Mouse (Mus musculus): ENCODE results near the gene Carmil1. TPM values are rescaled to one million over a fixed set of nuclear protein-coding genes. Genes with fewer than 3 reads are reported as not detected.

Carmil1 gene
- polyA plus RNA-seq, 1 experiment from 2014 or later = 37.2 TPM

DNA sequence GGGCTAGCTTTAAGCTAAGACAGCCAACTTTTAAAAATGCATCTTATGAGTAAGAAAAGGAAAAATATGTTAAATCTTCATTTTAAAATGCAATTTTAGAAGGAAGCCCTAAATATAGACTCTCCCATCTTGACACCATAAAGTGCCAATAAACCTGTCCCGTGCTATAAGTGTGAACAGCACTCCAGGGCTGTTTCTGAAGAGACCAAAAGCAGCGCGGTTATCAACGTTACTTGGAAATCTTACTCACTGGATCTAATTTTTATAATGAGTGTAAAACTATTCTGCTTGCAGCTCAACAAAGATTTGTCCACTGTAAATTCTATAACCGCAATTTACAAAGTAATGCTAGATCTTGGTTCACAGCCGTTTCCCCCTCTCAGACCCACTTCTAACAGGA is 232.0 kb downstream of the Carmil1 start:
- H3K9me3 ChIP-seq = no peaks in the 10 kb centered on the region
- no peak for ATAC-seq (ENCODE audit: insufficient read depth, low FRiP score, low read depth)
- H3K36me3 ChIP-seq = no peaks in the 10 kb centered on the region
- no peak overlapping the region for H3K27ac ChIP-seq
- H3K4me2 ChIP-seq = no peak overlapping the region
- no peaks in the 10 kb centered on the region for H3K4me1 ChIP-seq
- H3K27me3 ChIP-seq (replicated peaks) = no peaks in the 10 kb centered on the region
- WGBS = 94% methylated on average over 6 of the region's 6 CpGs
- no peak overlapping the region for H3K9ac ChIP-seq
- H3K4me3 ChIP-seq (replicated peaks) = no peak overlapping the region

DNA sequence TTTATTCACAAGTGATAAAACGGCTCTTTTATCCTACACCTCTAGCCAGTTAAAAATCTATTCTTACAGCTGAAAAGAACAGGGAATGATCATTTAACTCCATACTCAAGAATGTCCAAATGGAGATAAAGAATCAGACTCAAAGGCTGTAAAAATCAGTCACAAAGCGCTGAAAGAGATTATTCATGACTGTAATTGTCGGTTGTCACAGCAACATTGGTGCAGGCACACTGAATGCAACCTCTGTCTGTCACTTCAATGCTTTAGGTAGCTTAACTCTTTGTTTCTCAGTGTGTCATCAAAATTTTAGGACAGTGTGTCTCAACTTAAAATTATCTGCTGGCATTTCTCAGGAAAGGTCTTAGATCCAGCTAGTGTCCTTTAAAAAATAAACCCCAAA is 235.3 kb downstream of the Carmil1 start:
- peaks cover 3% of the 10 kb centered on the region; the same call in 1 of the 2 replicates for H3K36me3 ChIP-seq
- ATAC-seq (ENCODE audit: insufficient read depth, low FRiP score, low read depth) = no peak
- H3K4me2 ChIP-seq = no peak overlapping the region
- H3K4me1 ChIP-seq = no peaks in the 10 kb centered on the region
- H3K27me3 ChIP-seq (replicated peaks) = no peaks in the 10 kb centered on the region
- H3K27ac ChIP-seq = no peak overlapping the region
- 64% methylated on average over 3 of the region's 3 CpGs for WGBS
- H3K9ac ChIP-seq = no peak overlapping the region
- H3K9me3 ChIP-seq = no peaks in the 10 kb centered on the region
- H3K4me3 ChIP-seq (replicated peaks) = no peak overlapping the region

DNA sequence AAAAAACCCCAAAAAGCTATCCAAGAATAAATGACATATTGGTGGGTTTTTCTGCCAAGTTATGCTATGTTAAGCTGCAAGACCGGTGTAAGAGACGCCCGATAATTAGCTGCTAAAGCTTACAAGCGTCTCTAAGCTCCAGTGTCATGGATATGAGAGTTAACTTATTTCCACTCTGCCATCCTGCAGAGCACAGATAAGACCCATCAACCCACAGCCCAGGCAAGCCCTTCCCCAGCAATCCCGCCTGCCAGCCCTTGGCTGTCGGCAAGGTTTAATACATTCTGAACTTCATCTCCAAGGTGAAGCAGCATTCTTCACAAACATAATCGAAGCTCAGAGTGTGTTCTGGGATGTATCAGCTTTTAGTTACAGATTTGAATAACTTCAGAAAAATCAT is 240.4 kb downstream of the Carmil1 start:
- 85% methylated on average over 7 of the region's 7 CpGs for WGBS
- Histone ChIP-seq H3K27ac (no peak overlapping the region), H3K4me1 (no peaks in the 10 kb centered on the region), H3K27me3 (replicated peaks) (no peaks in the 10 kb centered on the region), H3K9ac (no peak overlapping the region), H3K4me3 (replicated peaks) (no peak overlapping the region), H3K9me3 (no peaks in the 10 kb centered on the region), H3K36me3 (peaks cover 8% of the 10 kb centered on the region; the same call in 1 of the 2 replicates), H3K4me2 (no peak overlapping the region)
- ATAC-seq (ENCODE audit: insufficient read depth, low FRiP score, low read depth) = no peak

DNA sequence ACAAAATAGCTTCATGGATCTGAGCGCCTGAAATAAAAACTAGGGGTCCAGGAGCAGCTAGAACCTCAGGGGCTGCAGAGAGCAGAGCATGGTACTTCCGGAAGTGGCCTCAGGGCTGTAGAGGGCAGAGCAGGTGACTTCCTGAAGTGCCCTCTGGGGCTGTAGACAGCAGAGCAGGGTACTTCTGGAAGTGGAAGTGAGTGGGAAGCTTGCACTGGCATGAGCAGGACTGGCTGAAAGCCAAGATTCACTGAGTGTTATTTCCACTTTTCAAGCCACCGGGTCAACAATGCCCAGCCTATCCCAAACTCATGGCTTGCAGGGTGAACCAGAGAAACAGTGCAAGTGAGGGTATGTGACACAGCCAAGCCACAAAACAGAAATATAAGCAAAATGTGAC is 243.1 kb downstream of the Carmil1 start:
- Histone ChIP-seq H3K9me3 (no peaks in the 10 kb centered on the region), H3K9ac (no peak overlapping the region), H3K4me1 (no peaks in the 10 kb centered on the region), H3K4me3 (replicated peaks) (no peak overlapping the region), H3K4me2 (no peak overlapping the region), H3K27me3 (replicated peaks) (no peaks in the 10 kb centered on the region), H3K36me3 (peaks cover 8% of the 10 kb centered on the region; the same call in 1 of the 2 replicates), H3K27ac (no peak overlapping the region)
- 78% methylated on average over 3 of the region's 3 CpGs for WGBS
- ATAC-seq (ENCODE audit: insufficient read depth, low FRiP score, low read depth) = no peak

DNA sequence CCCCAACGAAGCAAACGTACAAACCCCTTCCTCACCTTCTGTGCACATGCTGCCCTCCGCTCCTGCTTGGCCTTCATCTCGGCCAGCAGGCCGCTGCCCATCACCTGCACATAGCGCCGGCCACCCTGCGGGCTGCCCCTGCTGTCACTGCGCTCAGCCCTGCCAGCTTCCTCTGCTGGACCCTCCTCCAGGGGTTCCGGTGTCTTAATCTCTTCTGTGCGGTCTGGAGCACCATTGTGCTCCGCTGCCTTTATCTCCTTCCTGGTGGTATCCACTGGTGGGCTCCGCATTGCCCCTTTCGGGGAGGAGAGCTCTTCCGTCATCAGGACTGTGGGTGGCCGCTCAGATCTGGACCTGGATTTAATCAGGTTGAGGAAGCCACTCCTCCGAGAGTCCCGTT is 244.4 kb downstream of the Carmil1 start:
- H3K4me2 ChIP-seq = no peak overlapping the region
- no peak overlapping the region for H3K27ac ChIP-seq
- WGBS = 80% methylated on average over 18 of the region's 18 CpGs

DNA sequence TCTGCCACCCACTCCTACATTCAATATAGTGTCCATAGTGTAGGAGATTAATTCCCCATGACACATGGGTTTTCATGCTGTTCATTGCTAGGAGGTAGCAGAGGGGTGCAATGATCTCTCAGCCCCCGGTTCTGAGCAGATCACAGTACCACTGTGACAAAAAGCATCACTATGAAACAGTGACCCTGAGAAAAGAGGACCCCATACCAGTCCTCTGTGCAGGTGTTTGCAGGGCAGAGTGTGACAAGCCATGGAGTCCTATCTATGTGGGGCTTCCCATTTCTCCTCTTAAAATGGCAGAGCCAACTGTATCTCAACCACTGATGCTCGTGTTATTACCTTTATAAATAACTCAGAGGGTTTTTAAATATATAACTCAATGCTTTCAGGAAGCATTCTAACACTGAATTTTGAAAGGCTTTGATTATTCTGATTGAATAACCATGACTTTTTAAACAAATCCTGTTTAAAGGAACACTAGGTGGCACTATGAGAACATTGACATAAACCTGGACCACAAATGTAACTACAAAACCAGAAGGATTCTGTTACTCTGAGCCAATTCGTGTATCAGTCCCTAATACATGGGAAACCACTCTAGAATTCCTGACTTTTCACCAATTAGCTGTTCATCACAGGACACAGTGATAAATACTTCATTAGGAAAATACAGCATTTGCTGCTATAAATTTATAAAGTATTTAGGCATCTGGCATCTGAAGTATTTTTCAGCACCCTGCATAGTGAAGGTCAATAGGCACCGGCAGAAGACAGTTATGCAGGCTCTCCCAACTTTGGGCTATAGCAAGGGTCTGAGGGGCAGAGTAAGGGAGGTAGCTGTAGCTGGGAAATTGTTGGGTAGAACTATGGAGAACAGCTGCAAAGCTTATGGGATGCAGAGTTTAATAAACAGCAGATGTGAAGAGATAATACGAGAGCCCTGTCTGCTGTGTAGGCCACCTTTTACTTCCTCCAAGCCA is 253.1 kb downstream of the Carmil1 start:
- H3K9me3 ChIP-seq = no peaks in the 10 kb centered on the region
- WGBS = 65% methylated on average over 5 of the region's 5 CpGs
- ATAC-seq (ENCODE audit: insufficient read depth, low FRiP score, low read depth) = no peak
- no peak overlapping the region for H3K4me2 ChIP-seq
- no peak overlapping the region for H3K4me3 ChIP-seq (replicated peaks)
- H3K27me3 ChIP-seq (replicated peaks) = no peaks in the 10 kb centered on the region
- H3K36me3 ChIP-seq = no peaks in the 10 kb centered on the region
- no peak overlapping the region for H3K9ac ChIP-seq
- no peak overlapping the region for H3K27ac ChIP-seq
- H3K4me1 ChIP-seq = no peaks in the 10 kb centered on the region

More for the DNA sequence above, 244.4 kb downstream of the Carmil1 start:
- Histone ChIP-seq H3K4me1 (no peaks in the 10 kb centered on the region), H3K9ac (no peak overlapping the region), H3K36me3 (0 out of 2 replicates have a peak, but pooled peaks cover 5% of the 10 kb centered on the region), H3K27me3 (replicated peaks) (no peaks in the 10 kb centered on the region), H3K4me3 (replicated peaks) (no peak overlapping the region), H3K9me3 (no peaks in the 10 kb centered on the region)
- ATAC-seq (ENCODE audit: insufficient read depth, low FRiP score, low read depth) = no peak

DNA sequence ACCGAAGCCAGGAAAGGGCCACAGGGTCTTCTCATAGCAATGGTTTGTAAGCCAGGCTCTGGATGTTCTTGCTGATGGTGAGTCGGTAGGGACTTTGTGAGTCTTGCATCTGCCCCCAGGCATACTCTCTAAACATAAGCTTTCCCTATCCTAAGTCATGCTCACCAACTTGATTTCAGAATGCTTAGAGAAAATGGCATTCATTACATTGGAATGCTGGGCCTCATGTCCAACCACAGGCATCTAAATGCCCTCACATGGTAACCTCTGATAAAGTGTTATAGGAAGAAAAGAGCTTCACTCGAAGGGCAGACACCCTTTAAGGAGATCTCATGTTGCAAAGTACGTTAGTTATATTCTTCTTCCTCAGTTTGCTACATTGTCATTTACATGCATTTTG is 262.1 kb downstream of the Carmil1 start:
- no peak overlapping the region for H3K4me3 ChIP-seq (replicated peaks)
- H3K27ac ChIP-seq = no peak overlapping the region
- WGBS = 85% methylated on average over 4 of the region's 4 CpGs
- H3K4me1 ChIP-seq = no peaks in the 10 kb centered on the region
- H3K27me3 ChIP-seq (replicated peaks) = no peaks in the 10 kb centered on the region
- no peak overlapping the region for H3K4me2 ChIP-seq
- no peaks in the 10 kb centered on the region for H3K36me3 ChIP-seq
- no peak for ATAC-seq (ENCODE audit: insufficient read depth, low FRiP score, low read depth)
- H3K9ac ChIP-seq = no peak overlapping the region
- no peaks in the 10 kb centered on the region for H3K9me3 ChIP-seq

DNA sequence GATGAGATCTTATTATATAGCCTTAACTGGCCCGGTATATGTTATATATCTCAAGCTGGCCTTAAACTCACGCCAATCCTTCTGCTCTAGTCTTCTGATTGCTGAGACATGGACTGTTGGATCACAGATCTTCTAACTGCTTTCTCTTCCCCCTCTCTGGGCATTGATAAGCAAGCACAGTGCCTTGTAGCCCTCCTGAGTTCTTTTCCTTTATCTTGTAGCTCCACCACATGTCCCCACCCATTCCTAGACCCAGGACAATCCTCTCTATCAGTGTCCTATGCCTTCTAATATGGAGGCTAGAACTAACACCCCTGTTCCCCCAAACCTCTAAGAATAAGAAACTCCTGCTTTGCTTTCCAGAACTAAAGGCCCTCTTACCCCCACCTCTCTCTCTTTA is 275.1 kb downstream of the Carmil1 start:
- 84% methylated on average over 2 of the region's 2 CpGs for WGBS
- no peaks in the 10 kb centered on the region for H3K4me1 ChIP-seq

DNA sequence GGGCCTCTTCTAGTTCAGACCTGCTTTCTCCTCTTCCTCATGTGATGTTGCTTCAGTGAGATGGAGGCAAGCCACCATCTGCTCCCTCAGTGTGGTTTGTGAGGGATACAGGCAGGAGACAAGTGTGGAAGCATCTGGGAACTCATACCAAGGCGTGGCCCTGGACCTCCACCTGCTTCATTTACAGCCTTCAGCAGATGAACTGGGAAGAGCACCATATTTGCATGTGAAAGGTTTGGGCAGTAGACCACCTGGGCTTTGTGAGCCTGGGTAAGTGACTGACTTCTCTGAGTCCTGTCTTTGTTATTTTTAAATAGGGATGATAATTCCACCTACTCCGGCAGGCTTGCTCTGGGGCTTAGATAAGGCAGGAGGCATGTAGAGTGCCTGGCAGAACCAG is 278.8 kb downstream of the Carmil1 start:
- no peak overlapping the region for H3K4me2 ChIP-seq
- H3K9me3 ChIP-seq = no peaks in the 10 kb centered on the region
- H3K27me3 ChIP-seq (replicated peaks) = no peaks in the 10 kb centered on the region
- no peak overlapping the region for H3K27ac ChIP-seq
- H3K4me1 ChIP-seq = no peaks in the 10 kb centered on the region
- 60% methylated on average over 2 of the region's 2 CpGs for WGBS
- H3K9ac ChIP-seq = no peak overlapping the region
- H3K36me3 ChIP-seq = no peaks in the 10 kb centered on the region
- no peak overlapping the region for H3K4me3 ChIP-seq (replicated peaks)
- ATAC-seq (ENCODE audit: insufficient read depth, low FRiP score, low read depth) = no peak

More for the DNA sequence above, 275.1 kb downstream of the Carmil1 start:
- no peak overlapping the region for H3K4me3 ChIP-seq (replicated peaks)
- H3K36me3 ChIP-seq = no peaks in the 10 kb centered on the region
- no peaks in the 10 kb centered on the region for H3K27me3 ChIP-seq (replicated peaks)
- ATAC-seq (ENCODE audit: insufficient read depth, low FRiP score, low read depth) = no peak
- H3K9me3 ChIP-seq = no peaks in the 10 kb centered on the region
- no peak overlapping the region for H3K9ac ChIP-seq
- no peak overlapping the region for H3K27ac ChIP-seq
- no peak overlapping the region for H3K4me2 ChIP-seq

DNA sequence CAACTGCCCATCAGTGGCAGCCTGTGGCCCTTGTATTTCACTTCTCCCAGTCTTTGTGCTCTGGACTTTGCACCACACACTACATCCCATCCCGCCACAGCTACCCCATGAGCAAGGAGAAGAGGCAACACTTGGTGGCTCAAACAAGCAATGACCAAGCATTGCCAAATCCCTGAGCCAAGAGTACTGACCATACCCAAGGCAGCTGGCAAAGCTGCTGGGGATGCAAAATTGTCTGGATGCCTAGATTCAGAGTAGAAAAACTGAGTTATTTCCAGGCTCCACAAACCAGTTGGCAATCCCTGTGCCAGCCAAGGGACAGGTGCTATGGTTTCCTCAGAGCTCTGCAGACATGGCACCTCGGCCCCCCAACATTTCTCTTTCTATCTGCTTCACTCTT is 279.5 kb downstream of the Carmil1 start:
- Histone ChIP-seq H3K4me3 (replicated peaks) (no peak overlapping the region), H3K27me3 (replicated peaks) (no peaks in the 10 kb centered on the region), H3K4me1 (no peaks in the 10 kb centered on the region), H3K9me3 (no peaks in the 10 kb centered on the region), H3K4me2 (no peak overlapping the region), H3K27ac (no peak overlapping the region), H3K36me3 (no peaks in the 10 kb centered on the region), H3K9ac (no peak overlapping the region)
- ATAC-seq (ENCODE audit: insufficient read depth, low FRiP score, low read depth) = no peak
- WGBS = 72% methylated on average over 2 of the region's 2 CpGs

DNA sequence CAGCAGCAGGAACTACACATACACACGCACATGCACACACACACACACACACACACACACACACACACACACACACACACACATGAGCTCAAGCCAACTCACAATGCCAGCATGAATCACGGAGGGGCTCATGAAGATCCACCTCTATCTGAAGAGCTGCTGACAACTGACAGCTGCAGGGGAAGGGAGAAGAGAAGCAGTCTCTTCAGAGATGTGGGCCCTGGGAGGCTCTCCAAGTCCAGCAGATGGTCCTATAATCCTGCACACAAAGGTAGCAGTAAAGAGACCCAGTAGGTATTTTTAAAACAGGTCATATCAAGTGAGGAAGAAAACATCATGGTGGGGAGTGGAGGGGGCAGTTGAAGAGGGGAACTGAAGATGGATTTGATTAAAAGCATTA is 281.8 kb downstream of the Carmil1 start:
- Histone ChIP-seq H3K9ac (no peak overlapping the region), H3K4me1 (no peaks in the 10 kb centered on the region), H3K27me3 (replicated peaks) (no peaks in the 10 kb centered on the region), H3K27ac (no peak overlapping the region), H3K4me3 (replicated peaks) (no peak overlapping the region), H3K4me2 (no peak overlapping the region), H3K9me3 (no peaks in the 10 kb centered on the region), H3K36me3 (no peaks in the 10 kb centered on the region)
- 88% methylated on average over 2 of the region's 2 CpGs for WGBS
- no peak for ATAC-seq (ENCODE audit: insufficient read depth, low FRiP score, low read depth)

DNA sequence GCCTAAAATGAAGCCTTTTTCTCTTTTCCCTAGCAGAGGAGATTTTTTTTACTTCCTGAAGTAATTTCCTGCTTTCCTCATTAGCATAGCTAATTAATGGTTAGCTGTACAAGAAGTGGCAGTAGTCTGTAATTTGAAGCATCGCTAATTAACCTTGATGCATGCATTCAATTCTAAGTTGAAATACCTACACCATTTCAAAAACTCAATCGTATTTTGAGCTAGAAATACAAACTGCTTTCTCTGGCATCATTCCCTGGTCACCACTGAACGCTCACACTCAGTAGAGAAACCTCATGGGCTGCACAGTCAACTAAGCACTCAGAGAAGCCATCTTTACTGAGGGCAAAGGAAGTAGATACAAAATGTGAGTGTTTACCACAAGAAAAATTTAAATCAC is 285.8 kb downstream of the Carmil1 start:
- H3K4me3 ChIP-seq (replicated peaks) = no peak overlapping the region
- WGBS = 66% methylated on average over 3 of the region's 3 CpGs
- H3K27me3 ChIP-seq (replicated peaks) = peaks cover 8% of the 10 kb centered on the region
- no peak overlapping the region for H3K9ac ChIP-seq
- H3K4me1 ChIP-seq = no peaks in the 10 kb centered on the region
- ATAC-seq (ENCODE audit: insufficient read depth, low FRiP score, low read depth) = no peak
- H3K4me2 ChIP-seq = no peak overlapping the region
- H3K36me3 ChIP-seq = no peaks in the 10 kb centered on the region
- H3K9me3 ChIP-seq = no peaks in the 10 kb centered on the region
- no peak overlapping the region for H3K27ac ChIP-seq
